Mouse (Mus musculus): ENCODE measurements around the gene Adamts8. TPM values are rescaled to one million over a fixed set of nuclear protein-coding genes. Genes with fewer than 3 reads are reported as not detected.

Adamts8 gene
- polyA plus RNA-seq, 1 experiment from 2014 or later: 0.29 TPM

- DNase-seq (ENCODE audit: low spot score): no peak
- Histone ChIP-seq H3K27ac (no peak overlapping the region), H3K36me3 (peaks cover 12% of the 10 kb centered on the region), H3K4me3 (no peak overlapping the region), H3K9me3 (replicated peaks) (no peaks in the 10 kb centered on the region), H3K27me3 (ENCODE audit: low read depth, poor library complexity, severe bottlenecking) (no peaks in the 10 kb centered on the region), H3K4me1 (peaks cover 3% of the 10 kb centered on the region; the same call in 1 of the 2 replicates)
- 82% methylated on average over 3 of the region's 3 CpGs for WGBS
Measured at GRCm38 (mm10) chr9:30912161-30912560, 30.2 kb upstream of the Adamts8 start.

- H3K27me3 ChIP-seq (ENCODE audit: low read depth, poor library complexity, severe bottlenecking): no peaks in the 10 kb centered on the region
- peaks cover 6% of the 10 kb centered on the region for H3K4me1 ChIP-seq
- WGBS: 50% methylated on average over 3 of the region's 3 CpGs
Measured at GRCm38 (mm10) chr9:30913429-30913828, 28.9 kb upstream of the Adamts8 start.

GRCm38 (mm10) chr9:30914241-30914640, 28.1 kb upstream of the Adamts8 start:
- H3K9me3 ChIP-seq (replicated peaks): no peaks in the 10 kb centered on the region
- H3K27me3 ChIP-seq (ENCODE audit: low read depth, poor library complexity, severe bottlenecking): no peaks in the 10 kb centered on the region
- no peak for DNase-seq (ENCODE audit: low spot score)
- H3K36me3 ChIP-seq: peaks cover 12% of the 10 kb centered on the region
- no peak overlapping the region for H3K4me3 ChIP-seq
- WGBS: 89% methylated on average over 2 of the region's 2 CpGs
- peaks cover 14% of the 10 kb centered on the region for H3K4me1 ChIP-seq
- H3K27ac ChIP-seq: no peak overlapping the region

More at GRCm38 (mm10) chr9:30913429-30913828, 28.9 kb upstream of the Adamts8 start:
- H3K27ac ChIP-seq: no peak overlapping the region
- H3K4me3 ChIP-seq: no peak overlapping the region
- H3K36me3 ChIP-seq: peaks cover 12% of the 10 kb centered on the region
- H3K9me3 ChIP-seq (replicated peaks): no peaks in the 10 kb centered on the region
- DNase-seq (ENCODE audit: low spot score): no peak

- H3K27ac ChIP-seq: no peak overlapping the region
- WGBS: 81% methylated on average over 6 of the region's 6 CpGs
- no peak for DNase-seq (ENCODE audit: low spot score)
- H3K36me3 ChIP-seq: no peaks in the 10 kb centered on the region
- H3K4me1 ChIP-seq: peaks cover 25% of the 10 kb centered on the region
- H3K9me3 ChIP-seq (replicated peaks): no peaks in the 10 kb centered on the region
- H3K4me3 ChIP-seq: no peak overlapping the region
- peaks cover 20% of the 10 kb centered on the region for H3K27me3 ChIP-seq (ENCODE audit: low read depth, poor library complexity, severe bottlenecking)
Measured at GRCm38 (mm10) chr9:30916266-30916968, 25.9 kb upstream of the Adamts8 start.

GRCm38 (mm10) chr9:30918466-30919356, 23.7 kb upstream of the Adamts8 start:
- Histone ChIP-seq H3K27ac (0 out of 2 replicates have a peak overlapping the region, but pooled peaks have one; percentile 7), H3K4me1 (peaks cover 40% of the 10 kb centered on the region), H3K27me3 (ENCODE audit: low read depth, poor library complexity, severe bottlenecking) (peaks cover 42% of the 10 kb centered on the region), H3K4me3 (no peak overlapping the region), H3K9me3 (replicated peaks) (no peaks in the 10 kb centered on the region), H3K36me3 (no peaks in the 10 kb centered on the region)
- DNase-seq (ENCODE audit: low spot score): no peak
- 72% methylated on average over 12 of the region's 12 CpGs for WGBS

- DNase-seq (ENCODE audit: low spot score): no peak
- no peaks in the 10 kb centered on the region for H3K36me3 ChIP-seq
- H3K4me1 ChIP-seq: peaks cover 40% of the 10 kb centered on the region
- H3K9me3 ChIP-seq (replicated peaks): no peaks in the 10 kb centered on the region
- peaks cover 42% of the 10 kb centered on the region for H3K27me3 ChIP-seq (ENCODE audit: low read depth, poor library complexity, severe bottlenecking)
- no peak overlapping the region for H3K27ac ChIP-seq
- no peak overlapping the region for H3K4me3 ChIP-seq
- 87% methylated on average over 9 of the region's 9 CpGs for WGBS
Measured at GRCm38 (mm10) chr9:30919686-30920085, 22.7 kb upstream of the Adamts8 start.

GRCm38 (mm10) chr9:30920736-30921135, 21.6 kb upstream of the Adamts8 start:
- no peak overlapping the region for H3K27ac ChIP-seq
- WGBS: 23% methylated on average over 6 of the region's 6 CpGs
- H3K27me3 ChIP-seq (ENCODE audit: low read depth, poor library complexity, severe bottlenecking): peaks cover 42% of the 10 kb centered on the region
- H3K4me1 ChIP-seq: peaks cover 40% of the 10 kb centered on the region
- no peaks in the 10 kb centered on the region for H3K9me3 ChIP-seq (replicated peaks)
- peak; percentile 47 for DNase-seq (ENCODE audit: low spot score)
- no peaks in the 10 kb centered on the region for H3K36me3 ChIP-seq
- peak overlapping the region; percentile 72; the same call in 1 of the 2 replicates for H3K4me3 ChIP-seq

- Histone ChIP-seq H3K4me1 (peaks cover 37% of the 10 kb centered on the region), H3K9me3 (replicated peaks) (no peaks in the 10 kb centered on the region), H3K27ac (peak overlapping the region; percentile 79), H3K4me3 (peak overlapping the region; percentile 72), H3K36me3 (no peaks in the 10 kb centered on the region), H3K27me3 (ENCODE audit: low read depth, poor library complexity, severe bottlenecking) (peaks cover 42% of the 10 kb centered on the region)
- no peak for DNase-seq (ENCODE audit: low spot score)
- WGBS: 4% methylated on average over 56 of the region's 56 CpGs
Measured at GRCm38 (mm10) chr9:30921261-30922103, 20.9 kb upstream of the Adamts8 start.

- Histone ChIP-seq H3K4me1 (peaks cover 37% of the 10 kb centered on the region), H3K9me3 (replicated peaks) (no peaks in the 10 kb centered on the region), H3K27ac (peak within 1 kb of the TSS; percentile 79), H3K27me3 (ENCODE audit: low read depth, poor library complexity, severe bottlenecking) (peaks cover 42% of the 10 kb centered on the region), H3K36me3 (no peaks in the 10 kb centered on the region), H3K4me3 (peak within 1 kb of the TSS; percentile 72)
- under 1% methylated on average over 47 of the region's 47 CpGs for WGBS
- peak; percentile 83 for DNase-seq (ENCODE audit: low spot score)
Measured at GRCm38 (mm10) chr9:30922197-30922894, 20.0 kb upstream of the Adamts8 start, which contains the start of gene Adamts15. TSS of gene Adamts15 (minus strand) at chr9:30922452.

- H3K9me3 ChIP-seq (replicated peaks): no peaks in the 10 kb centered on the region
- H3K4me1 ChIP-seq: no peaks in the 10 kb centered on the region
- no peak for DNase-seq (ENCODE audit: low spot score)
- no peak overlapping the region for H3K27ac ChIP-seq
- H3K4me3 ChIP-seq: no peak overlapping the region
- WGBS: 91% methylated on average over 2 of the region's 2 CpGs
- no peaks in the 10 kb centered on the region for H3K27me3 ChIP-seq (ENCODE audit: low read depth, poor library complexity, severe bottlenecking)
- no peaks in the 10 kb centered on the region for H3K36me3 ChIP-seq
Measured at GRCm38 (mm10) chr9:30928759-30929158, 13.6 kb upstream of the Adamts8 start.

- no peaks in the 10 kb centered on the region for H3K4me1 ChIP-seq
- DNase-seq (ENCODE audit: low spot score): no peak
- H3K27ac ChIP-seq: no peak overlapping the region
- H3K27me3 ChIP-seq (ENCODE audit: low read depth, poor library complexity, severe bottlenecking): peaks cover under 1% of the 10 kb centered on the region; the same call in 1 of the 2 replicates
- H3K9me3 ChIP-seq (replicated peaks): no peaks in the 10 kb centered on the region
- no peak overlapping the region for H3K4me3 ChIP-seq
- WGBS: 84% methylated on average over 4 of the region's 4 CpGs
- no peaks in the 10 kb centered on the region for H3K36me3 ChIP-seq
Measured at GRCm38 (mm10) chr9:30932346-30932745, 10.0 kb upstream of the Adamts8 start.

GRCm38 (mm10) chr9:30934827-30935226, 7.5 kb upstream of the Adamts8 start:
- no peaks in the 10 kb centered on the region for H3K9me3 ChIP-seq (replicated peaks)
- no peaks in the 10 kb centered on the region for H3K36me3 ChIP-seq
- no peak for DNase-seq (ENCODE audit: low spot score)
- H3K4me3 ChIP-seq: no peak overlapping the region
- 61% methylated on average over 6 of the region's 6 CpGs for WGBS
- peaks cover 6% of the 10 kb centered on the region; the same call in 1 of the 2 replicates for H3K27me3 ChIP-seq (ENCODE audit: low read depth, poor library complexity, severe bottlenecking)
- no peaks in the 10 kb centered on the region for H3K4me1 ChIP-seq
- no peak overlapping the region for H3K27ac ChIP-seq

Data from limb, embryonic 10.5 days (tissue).